Mouse (Mus musculus) cerebellum, adult 2 months (tissue): ENCODE results near the gene Zpbp.

Experiments used
- CTCF ChIP-seq: fragments of 200-500 bp; IDR thresholded peaks from 2 replicates; pipeline ENCODE4 v1.5.1; 2011; ENCODE audit warnings: low read depth, mild to moderate bottlenecking, control low read depth, low read length, moderate library complexity, borderline replicate concordance; ENCODE audit not compliant: insufficient read depth
- POLR2A ChIP-seq: fragments of 200-500 bp; IDR thresholded peaks from 2 replicates; pipeline ENCODE4 v1.6.1; 2011; ENCODE audit warnings: low read length, control low read depth, borderline replicate concordance; ENCODE audit not compliant: insufficient read depth

DNA sequence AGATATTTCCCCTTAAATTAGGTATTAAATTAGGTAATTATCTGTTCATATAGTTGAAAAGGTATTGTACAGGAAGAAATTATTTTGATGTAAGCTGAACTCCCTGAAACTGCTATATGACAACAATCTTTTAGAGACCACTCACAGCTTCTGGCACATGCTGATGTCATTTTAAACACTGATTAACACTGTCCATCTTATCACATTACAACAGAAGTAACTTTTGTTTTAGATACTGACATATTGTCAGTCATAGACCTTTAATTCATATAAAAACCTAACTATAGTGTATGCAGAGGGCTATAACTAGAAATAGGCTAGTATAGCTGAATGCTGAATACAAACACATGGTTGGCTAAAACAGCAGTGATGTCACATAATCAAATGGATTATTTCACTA, 182.1 kb downstream of the Zpbp start:
- no peak for TF ChIP-seq CTCF
- no peak for TF ChIP-seq POLR2A
